Mouse (Mus musculus) heart, postnatal 0 days (tissue): ENCODE data around the gene Tmem98.

Experiments
- CTCF ChIP-seq: IDR thresholded peaks from 2 replicates; pipeline ENCODE4 v1.5.1; 2016; ENCODE audit warnings: antibody characterized with exemption, control low read depth, low read depth
- EP300 ChIP-seq: IDR thresholded peaks from 2 replicates; pipeline ENCODE4 v1.6.1; 2016; ENCODE audit warnings: antibody characterized with exemption, low read depth

DNA sequence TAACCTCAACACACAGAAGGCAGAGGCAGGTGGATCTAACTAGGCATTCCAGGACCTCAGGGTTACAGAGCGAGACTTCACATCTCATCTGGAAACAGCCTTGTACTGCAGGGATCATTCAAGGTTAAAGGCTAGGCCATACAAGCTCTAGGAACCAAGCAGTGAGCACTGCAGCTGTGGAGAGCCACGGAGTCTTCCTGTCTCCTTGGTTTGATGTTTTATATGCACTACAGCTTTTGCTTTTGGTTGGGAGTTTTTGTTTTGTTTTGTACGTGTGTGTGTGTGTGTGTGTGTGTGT, 42.7 kb upstream of the Tmem98 start:
- TF ChIP-seq CTCF (no peak), EP300 (no peak)
